Mouse (Mus musculus): ENCODE measurements at regions not wholly inside any gene's neighbourhood (a gene's known extent, or its start where the extent isn't known, plus 50 kb on each side); places are given as distances from the start of the nearest gene placed in this dataset.

DNA sequence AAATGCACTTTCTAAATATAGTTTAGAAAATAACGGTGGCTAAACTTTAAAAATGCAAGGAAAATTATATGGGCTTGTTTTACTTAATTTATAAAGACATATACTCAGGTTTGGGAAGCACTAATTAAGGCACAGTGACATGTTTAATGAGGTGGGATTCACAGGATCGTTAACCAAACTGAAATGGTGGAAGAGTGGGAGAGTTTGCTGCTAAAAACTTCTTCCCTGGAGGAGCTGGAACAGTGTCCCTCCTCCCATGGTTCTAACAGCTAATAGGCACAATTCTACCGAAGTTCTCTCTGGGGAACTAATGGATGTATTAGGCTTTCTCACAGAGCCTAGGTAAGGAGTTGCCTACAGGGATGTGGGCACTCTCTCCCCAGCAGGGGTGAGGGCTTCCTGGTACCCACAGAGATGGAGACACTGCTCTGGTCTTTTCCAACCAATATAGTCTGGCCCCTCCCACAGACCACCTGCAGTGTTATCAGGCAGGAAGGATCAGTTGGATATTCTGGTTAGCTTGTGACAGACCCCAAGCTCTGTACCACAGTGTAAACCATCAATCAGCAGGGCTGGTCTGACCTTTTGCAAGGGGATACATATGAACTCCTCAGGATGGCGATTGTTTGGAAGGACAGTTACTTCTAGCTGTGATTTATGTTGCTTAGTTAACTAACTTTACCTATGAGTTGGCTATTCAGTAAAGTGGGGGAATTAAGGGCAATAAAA is 309.0 kb upstream of the Zic4 start:
- TF ChIP-seq CTCF (IDR thresholded peaks at IDR 0.05; ENCODE audit: control insufficient read depth, insufficient read depth, insufficient read length) (no peak), CEBPB (IDR thresholded peaks at IDR 0.05; ENCODE audit: low read depth) (no peak), MAX (IDR thresholded peaks at IDR 0.05) (no peak), USF1 (IDR thresholded peaks at IDR 0.05; ENCODE audit: low read depth) (no peak), FOSL1 (IDR thresholded peaks at IDR 0.05; ENCODE audit: insufficient read depth, low read length, poor library complexity, severe bottlenecking) (no peak), MYOD1 (IDR thresholded peaks at IDR 0.05; ENCODE audit: control insufficient read depth, insufficient read length, low read depth) (no peak)
